Mouse (Mus musculus) lung, embryonic 14.5 days (tissue): Measurements from ENCODE around the gene Nupl1. TPM values are rescaled to one million over a fixed set of nuclear protein-coding genes. Genes with fewer than 3 reads are reported as not detected.

ENCODE experiments used
- ATAC-seq: fragments of 200-750 bp; cut with Nextera tagmentation; 2 replicates; pipeline ENCODE4 v1.8.0; 2017; ENCODE audit warnings: mild to moderate bottlenecking, moderate TSS enrichment, moderate library complexity; ENCODE audit not compliant: insufficient read depth
- DNase-seq: peaks from one replicate; pipeline ENCODE4 v3.0.0-alpha.2; 2015
- H3K27ac ChIP-seq: fragments of 300-500 bp; sonication (generic); 2 replicates; pipeline ENCODE4 v1.5.1; 2014; ENCODE audit warnings: low read depth, mild to moderate bottlenecking, moderate library complexity
- H3K27me3 ChIP-seq: fragments of 300-500 bp; sonication (generic); 2 replicates; pipeline ENCODE4 v1.6.1; 2014; ENCODE audit warnings: low read length, control low read depth; ENCODE audit not compliant: insufficient read depth
- H3K36me3 ChIP-seq: fragments of 300-500 bp; sonication (generic); 2 replicates; pipeline ENCODE4 v1.6.1; 2014; ENCODE audit warnings: control low read depth; ENCODE audit not compliant: insufficient read depth
- H3K4me1 ChIP-seq: fragments of 300-500 bp; sonication (generic); 2 replicates; pipeline ENCODE4 v1.6.1; 2014; ENCODE audit warnings: antibody characterized with exemption, control low read depth; ENCODE audit not compliant: insufficient read depth
- H3K4me2 ChIP-seq: fragments of 300-500 bp; sonication (generic); 2 replicates; pipeline ENCODE4 v1.6.1; 2014; ENCODE audit warnings: mild to moderate bottlenecking
- H3K4me3 ChIP-seq: fragments of 300-500 bp; sonication (generic); 2 replicates; pipeline ENCODE4 v1.5.1; 2014; ENCODE audit warnings: low read depth, low read length
- H3K9ac ChIP-seq: fragments of 300-500 bp; sonication (generic); 2 replicates; pipeline ENCODE4 v1.6.1; 2014
- H3K9me3 ChIP-seq: fragments of 300-500 bp; sonication (generic); 2 replicates; pipeline ENCODE4 v1.6.1; 2016; ENCODE audit warnings: low read depth, low read length, control low read depth
- CTCF ChIP-seq: IDR thresholded peaks from 2 replicates; pipeline ENCODE4 v1.5.1; 2016; ENCODE audit warnings: antibody characterized with exemption, low read depth
- WGBS: fragments of 180-500 bp; shearing (Covaris S2); extraction: QIAGEN DNeasy Blood & Tissue Kit; methylation state at CpG from one replicate; pipeline ENCODE4 v1.1.7; 2014; 5-methylcytosine and 5-hydroxymethylcytosine counted together
- polyA plus RNA-seq: library from polyadenylated mRNA; unstranded; fragments of >200 nt; fragmentation: Nextera tagmentation; extraction: Ambion mirVana; gene quantifications from 2 replicates; pipeline ENCODE4 v1.2.1, GENCODE M21; 2014

Nupl1 gene
- polyA plus RNA-seq, 1 experiment from 2014 or later: not detected

DNA sequence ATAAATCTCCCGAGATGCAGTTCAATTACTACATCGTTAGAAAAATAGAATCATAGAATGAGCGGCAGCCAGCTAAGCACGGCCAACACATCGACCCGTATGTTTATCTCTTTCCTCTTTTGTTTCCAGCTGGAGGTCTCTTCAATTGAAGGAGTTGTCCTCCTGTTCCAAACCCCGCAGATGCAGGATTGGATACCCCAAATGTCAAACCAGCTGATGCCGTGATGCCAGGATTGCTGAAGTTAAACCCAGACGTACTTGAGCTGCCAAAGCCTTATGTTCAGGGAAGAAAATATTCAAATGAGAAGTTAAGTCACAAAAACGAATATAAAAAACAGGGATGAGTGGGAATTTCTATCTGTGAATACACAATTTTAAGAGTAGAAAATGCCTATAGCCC lies 31.3 kb downstream of the Nupl1 start:
- no peaks in the 10 kb centered on the region for H3K27me3 ChIP-seq
- WGBS: 87% methylated on average over 10 of the region's 10 CpGs

DNA sequence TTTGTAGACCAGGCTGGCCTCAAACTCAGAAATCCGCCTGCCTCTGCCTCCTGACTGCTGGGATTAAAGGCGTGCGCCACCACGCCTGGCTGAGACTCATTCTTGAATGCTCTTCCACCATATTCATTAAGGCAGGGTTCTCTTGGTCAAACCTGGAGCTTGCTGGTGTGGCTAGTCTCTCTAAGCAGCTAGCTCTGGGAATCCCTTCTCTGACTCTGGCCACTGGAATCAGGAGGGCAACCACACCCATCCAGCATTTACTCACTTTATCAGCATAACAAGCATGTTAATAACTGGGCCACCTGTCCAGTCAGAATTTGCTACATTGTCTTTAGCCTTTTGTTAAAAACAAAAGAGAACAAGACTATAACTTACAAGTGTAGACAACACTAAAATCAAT lies 33.6 kb downstream of the Nupl1 start:
- DNase-seq: no peak
- no peaks in the 10 kb centered on the region for H3K27me3 ChIP-seq
- H3K4me2 ChIP-seq: no peak overlapping the region
- 95% methylated on average over 4 of the region's 4 CpGs for WGBS
- H3K27ac ChIP-seq: no peak overlapping the region
- no peak overlapping the region for H3K9ac ChIP-seq
- H3K9me3 ChIP-seq: no peaks in the 10 kb centered on the region
- H3K4me1 ChIP-seq: no peaks in the 10 kb centered on the region
- H3K4me3 ChIP-seq: no peak overlapping the region
- no peak for ATAC-seq
- TF ChIP-seq CTCF: no peak
- peaks cover 31% of the 10 kb centered on the region for H3K36me3 ChIP-seq

More for the DNA sequence above, 31.3 kb downstream of the Nupl1 start:
- Histone ChIP-seq H3K4me1 (no peaks in the 10 kb centered on the region), H3K4me2 (no peak overlapping the region), H3K9me3 (no peaks in the 10 kb centered on the region), H3K36me3 (peaks cover 35% of the 10 kb centered on the region), H3K9ac (no peak overlapping the region), H3K27ac (no peak overlapping the region), H3K4me3 (no peak overlapping the region)
- ATAC-seq (no peak), DNase-seq (no peak)
- TF ChIP-seq CTCF: no peak

- Histone ChIP-seq H3K27me3 (no peaks in the 10 kb centered on the region), H3K9me3 (no peaks in the 10 kb centered on the region), H3K4me2 (no peak overlapping the region), H3K27ac (no peak overlapping the region), H3K4me3 (no peak overlapping the region), H3K4me1 (no peaks in the 10 kb centered on the region), H3K36me3 (peaks cover 27% of the 10 kb centered on the region), H3K9ac (no peak overlapping the region)
- ATAC-seq: no peak
- WGBS: 84% methylated on average over 1 of the region's 1 CpGs
- TF ChIP-seq CTCF: no peak
- DNase-seq: no peak
These were observed 35.1 kb downstream of the Nupl1 start for GRCm38 (mm10) chr14:60216125-60216524.

DNA sequence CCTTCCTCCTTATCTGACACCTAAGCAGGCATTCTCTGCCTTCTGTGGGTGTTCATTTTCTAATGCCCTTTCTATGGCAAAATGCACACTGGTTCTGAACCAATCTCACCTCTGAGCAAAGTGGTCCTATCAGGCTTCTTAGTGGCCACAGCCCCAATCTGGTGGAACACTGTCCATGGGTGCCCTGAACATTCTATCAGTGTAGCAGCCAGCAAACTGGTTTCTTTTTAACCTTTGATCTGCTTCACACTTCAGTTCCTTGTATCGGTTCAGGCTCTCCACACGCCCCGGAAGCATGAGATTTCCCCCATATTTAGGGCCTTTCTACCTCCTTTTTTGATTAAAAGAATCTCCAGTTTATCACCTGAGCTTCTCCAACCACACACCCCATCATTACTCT lies 36.2 kb downstream of the Nupl1 start:
- Histone ChIP-seq H3K27me3 (no peaks in the 10 kb centered on the region), H3K27ac (no peak overlapping the region), H3K9me3 (no peaks in the 10 kb centered on the region), H3K4me1 (no peaks in the 10 kb centered on the region), H3K9ac (no peak overlapping the region), H3K4me3 (no peak overlapping the region), H3K4me2 (no peak overlapping the region), H3K36me3 (peaks cover 22% of the 10 kb centered on the region; the same call in 1 of the 2 replicates)
- DNase-seq (no peak), ATAC-seq (no peak)
- TF ChIP-seq CTCF: no peak
- 86% methylated on average over 3 of the region's 3 CpGs for WGBS

GRCm38 (mm10) chr14:60214040-60214439 lies 37.2 kb downstream of the Nupl1 start:
- Histone ChIP-seq H3K27ac (no peak overlapping the region), H3K36me3 (peaks cover 19% of the 10 kb centered on the region; the same call in 1 of the 2 replicates), H3K9me3 (no peaks in the 10 kb centered on the region), H3K9ac (no peak overlapping the region), H3K27me3 (no peaks in the 10 kb centered on the region), H3K4me3 (no peak overlapping the region), H3K4me1 (no peaks in the 10 kb centered on the region), H3K4me2 (no peak overlapping the region)
- no peak for TF ChIP-seq CTCF
- no peak for ATAC-seq
- DNase-seq: no peak
- 57% methylated on average over 1 of the region's 1 CpGs for WGBS

DNA sequence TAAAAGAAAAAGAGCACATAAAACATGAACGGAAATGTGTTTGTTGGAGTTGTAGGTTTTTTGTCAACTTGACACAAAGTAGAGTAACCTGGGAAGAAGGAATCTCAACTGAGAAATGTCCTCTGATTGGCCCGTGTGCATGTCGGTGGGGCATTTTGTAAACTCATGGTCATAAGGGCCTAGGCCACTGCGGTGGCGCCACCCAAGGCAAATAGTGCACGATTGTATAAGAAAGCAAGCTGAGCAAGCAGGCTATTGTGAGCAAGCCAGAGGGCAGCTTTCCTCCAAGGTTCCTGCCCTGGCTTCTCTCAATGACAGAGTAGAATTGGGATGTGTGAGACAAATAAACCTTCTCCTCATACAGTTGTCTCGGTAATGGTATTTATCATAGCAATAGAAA lies 42.1 kb downstream of the Nupl1 start:
- Histone ChIP-seq H3K9me3 (no peaks in the 10 kb centered on the region), H3K4me2 (no peak overlapping the region), H3K36me3 (no peaks in the 10 kb centered on the region), H3K27ac (no peak overlapping the region), H3K4me3 (no peak overlapping the region), H3K9ac (no peak overlapping the region), H3K4me1 (no peaks in the 10 kb centered on the region), H3K27me3 (no peaks in the 10 kb centered on the region)
- no peak for ATAC-seq
- DNase-seq: no peak
- WGBS: 76% methylated on average over 7 of the region's 7 CpGs
- no peak for TF ChIP-seq CTCF

DNA sequence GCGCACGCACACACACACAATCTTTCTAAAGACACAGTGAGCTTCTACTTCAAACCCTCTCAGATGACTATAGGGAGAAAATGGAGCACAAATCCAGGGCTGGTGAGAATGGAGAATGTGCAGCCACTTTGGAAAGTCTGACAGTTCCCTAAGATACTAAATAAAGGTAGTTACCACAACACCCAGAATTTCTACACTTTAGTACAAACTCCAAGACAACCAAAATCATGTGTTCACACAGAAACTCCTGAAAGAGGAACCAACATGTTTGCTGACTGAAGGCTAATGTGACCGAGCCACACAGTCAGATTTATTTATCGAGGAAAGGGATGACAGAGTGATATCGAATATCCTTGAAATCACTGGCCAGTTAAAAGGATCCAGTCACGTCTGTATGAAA lies 46.2 kb downstream of the Nupl1 start:
- ATAC-seq: no peak
- TF ChIP-seq CTCF: no peak
- no peak for DNase-seq
- no peak overlapping the region for H3K27ac ChIP-seq
- no peak overlapping the region for H3K4me3 ChIP-seq
- no peaks in the 10 kb centered on the region for H3K36me3 ChIP-seq
- H3K9me3 ChIP-seq: no peaks in the 10 kb centered on the region
- H3K9ac ChIP-seq: no peak overlapping the region
- H3K27me3 ChIP-seq: no peaks in the 10 kb centered on the region
- H3K4me1 ChIP-seq: no peaks in the 10 kb centered on the region
- no peak overlapping the region for H3K4me2 ChIP-seq
- 80% methylated on average over 6 of the region's 6 CpGs for whole genome bisulfite sequencing

DNA sequence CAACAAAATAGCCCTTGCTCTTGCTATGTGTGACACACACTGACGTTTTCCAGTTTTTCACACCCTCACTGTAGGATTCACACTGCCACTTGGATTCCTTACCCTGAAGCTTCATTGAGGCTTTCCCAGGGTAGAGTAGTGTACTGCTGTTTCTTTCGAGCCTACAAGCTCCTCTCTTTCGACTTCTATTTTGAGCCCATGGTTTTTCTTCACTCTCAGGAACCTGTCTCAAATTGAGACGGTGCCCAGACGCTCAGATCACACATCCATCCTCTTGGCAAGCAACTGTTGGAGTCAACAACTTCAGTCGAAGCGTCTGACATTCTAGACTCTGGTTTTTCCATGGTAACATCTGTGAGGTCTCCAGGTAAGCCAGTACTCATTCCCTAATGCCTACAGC lies 54.3 kb downstream of the Nupl1 start, which contains the start of gene Atp8a2:
Gene Atp8a2 (minus strand): TSS at position 296 of the 400 bp plus-strand sequence.
- no peak within 1 kb of the TSS for H3K4me2 ChIP-seq
- H3K36me3 ChIP-seq: no peaks in the 10 kb centered on the region
- no peak for DNase-seq
- no peak within 1 kb of the TSS for H3K9ac ChIP-seq
- no peaks in the 10 kb centered on the region for H3K27me3 ChIP-seq
- H3K27ac ChIP-seq: no peak within 1 kb of the TSS
- no peak for TF ChIP-seq CTCF
- H3K9me3 ChIP-seq: no peaks in the 10 kb centered on the region
- WGBS: 62% methylated on average over 7 of the region's 7 CpGs
- no peak for ATAC-seq
- no peak within 1 kb of the TSS for H3K4me3 ChIP-seq
- H3K4me1 ChIP-seq: no peaks in the 10 kb centered on the region
